Mouse (Mus musculus): Measurements from ENCODE around the gene Heatr5a. TPM values are rescaled to one million over a fixed set of nuclear protein-coding genes. Genes with fewer than 3 reads are reported as not detected.

Heatr5a gene
- total RNA-seq, 2 experiments from 2014 or later = 21.1 to 23.4 TPM

Other genes starting within 250 kb of the Heatr5a start
- 100 to 1,000 TPM in 1 of 2 experiments, 10 to 100 TPM in 1; 93.9 to 102 TPM for gene Hectd1, start 141.8 kb downstream of the Heatr5a start, total RNA-seq (2021)
- 10 to 100 TPM; 28.6 to 34.3 TPM for gene Dtd2, start 35.2 kb upstream of the Heatr5a start, total RNA-seq (2021)
- not detected for gene Gpr33, start 56.7 kb upstream of the Heatr5a start, total RNA-seq (2021)
- gene Nubpl, start 126.4 kb upstream of the Heatr5a start, total RNA-seq (2021) = 10 to 100 TPM; 15.4 to 15.9 TPM